Mouse (Mus musculus) adrenal gland, adult 10 weeks (tissue): ENCODE data around the gene 4933409G03Rik. TPM values are rescaled to one million over a fixed set of nuclear protein-coding genes. Genes with fewer than 3 reads are reported as not detected.

Experiments
- polyA plus RNA-seq: library from polyadenylated mRNA; stranded (reverse); fragments of 350-450 nt; fragmentation: Illumina TruSeq; extraction: RNeasy Lipid Tissue Mini Kit (QIAGEN cat#74804); gene quantifications from one replicate; pipeline ENCODE4 v1.2.3, GENCODE M21; 2014; ENCODE audit warnings: low read depth, low replicate concordance

The 4933409G03Rik gene
- polyA plus RNA-seq = not detected

DNA sequence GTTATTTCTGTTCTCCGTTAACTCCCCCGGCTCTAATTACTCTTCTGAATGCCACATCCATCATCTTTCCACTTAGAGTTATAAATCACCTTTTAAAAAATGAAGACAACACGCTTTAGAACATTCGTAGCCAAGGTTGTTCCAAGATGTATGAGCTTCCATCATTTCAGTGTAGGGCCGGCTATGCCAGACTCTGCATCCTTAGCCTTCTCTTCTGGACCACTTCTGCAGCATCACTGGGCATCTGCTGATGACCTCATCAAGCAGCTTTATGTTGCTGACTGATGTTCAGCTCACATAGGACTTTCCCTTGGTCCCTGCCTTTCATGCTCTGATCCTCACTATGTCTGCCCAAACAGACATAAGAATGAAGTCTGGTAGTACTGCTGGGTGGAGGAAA, at the start of gene 4933409G03Rik:
Gene 4933409G03Rik (plus strand): TSS at position 301 of the 400 bp plus-strand sequence.

DNA sequence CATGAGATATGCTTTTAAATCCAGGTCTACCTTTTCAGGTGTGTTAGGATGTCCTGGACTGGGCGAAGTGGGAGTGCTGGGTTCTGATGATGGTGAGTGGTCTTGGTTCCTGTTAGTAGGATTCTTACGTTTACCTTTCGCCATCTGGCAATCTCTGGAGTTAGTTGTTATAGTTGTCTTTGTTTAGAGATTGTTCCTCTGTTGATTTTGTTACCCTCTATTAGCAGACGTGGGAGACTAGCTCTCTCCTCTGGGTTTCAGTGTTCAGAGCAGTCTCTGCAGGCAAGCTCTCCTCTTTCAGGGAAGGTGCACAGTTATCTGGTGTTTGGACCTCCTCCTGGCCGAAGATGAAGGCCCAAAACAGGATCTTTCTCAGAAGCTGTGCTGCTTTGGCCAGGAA, 74.0 kb downstream of the 4933409G03Rik start, which contains the start of gene 4932414N04Rik:
Gene 4932414N04Rik (plus strand): TSS at position 301 of the 400 bp plus-strand sequence.

Other genes starting within 250 kb of the 4933409G03Rik start
- gene Stk39, start 110.1 kb upstream of the 4933409G03Rik start, polyA plus RNA-seq = 117 TPM
- gene 4932414N04Rik, start 74.1 kb downstream of the 4933409G03Rik start, polyA plus RNA-seq = not detected